Mouse (Mus musculus) megakaryocyte progenitor cell, adult 5-6 weeks (primary cell): ENCODE data around the gene Wdr45. TPM values are rescaled to one million over a fixed set of nuclear protein-coding genes. Genes with fewer than 3 reads are reported as not detected.
A peak's percentile ranks its signal among the peaks of the same experiment; 100 is the strongest.

Experiments used
- ATAC-seq: replicated peaks from 2 replicates; pipeline ENCODE4 v1.8.0; 2016; ENCODE audit warnings: mild to moderate bottlenecking, moderate TSS enrichment, inconsistent platforms; ENCODE audit not compliant: poor library complexity
- total RNA-seq, 2 experiments: library from RNA; stranded (forward) in 1 of 2; stranded (reverse) in 1 of 2; fragments of 157-497, 149-512 nt in 1 of 2; fragments of 200-1000 nt in 1 of 2; gene quantifications; 2 replicates each; pipeline versions ENCODE4 v1.2.3 to v1.2.4; 2015 to 2017

Gene Wdr45
- total RNA-seq, 2 experiments from 2014 or later, result 21.7 to 39.9 TPM

- no peak for ATAC-seq
Observed at GRCm38 (mm10) chrX:7762921-7763197, 48.7 kb downstream of the Wdr45 start.

- peak; percentile 52 for ATAC-seq
Observed at GRCm38 (mm10) chrX:7763631-7764393, 49.7 kb downstream of the Wdr45 start.

- no peak for ATAC-seq
Observed at GRCm38 (mm10) chrX:7764657-7765280, 50.6 kb downstream of the Wdr45 start.

GRCm38 (mm10) chrX:7765281-7765670 lies 51.1 kb downstream of the Wdr45 start:
- ATAC-seq, result no peak

GRCm38 (mm10) chrX:7765764-7766163 lies 51.6 kb downstream of the Wdr45 start:
- ATAC-seq, result peak; percentile 24

- peak; percentile 67 for ATAC-seq
Observed at GRCm38 (mm10) chrX:7769302-7770017, 55.3 kb downstream of the Wdr45 start.

- no peak for ATAC-seq
Observed at GRCm38 (mm10) chrX:7772766-7773165, 58.6 kb downstream of the Wdr45 start.

- ATAC-seq, result no peak
Observed at GRCm38 (mm10) chrX:7775501-7776205, 61.5 kb downstream of the Wdr45 start.

- peak; percentile 79 for ATAC-seq
Observed at GRCm38 (mm10) chrX:7776329-7777082, 62.4 kb downstream of the Wdr45 start.

Other genes starting within 250 kb of the Wdr45 start
- gene Foxp3, start 140.7 kb upstream of the Wdr45 start, total RNA-seq (2015), result not detected in 2 replicates
- gene Foxp3, start 140.7 kb upstream of the Wdr45 start, total RNA-seq (2017), result 0.08 and 0.10 TPM in 2 replicates
- gene Ppp1r3f, start 140.1 kb upstream of the Wdr45 start, total RNA-seq (2015), result 1.3 TPM in 1 of 2 replicates, not detected in the other
- 0.24 and 0.29 TPM in 2 replicates for gene Ppp1r3f, start 140.1 kb upstream of the Wdr45 start, total RNA-seq (2017)
- 18.8 and 20.5 TPM in 2 replicates for gene Ccdc22, start 108.8 kb upstream of the Wdr45 start, total RNA-seq (2015)
- 38.1 and 47.6 TPM in 2 replicates for gene Ccdc22, start 108.8 kb upstream of the Wdr45 start, total RNA-seq (2017)
- 0.24 and 0.47 TPM in 2 replicates for gene Cacna1f, start 107.2 kb upstream of the Wdr45 start, total RNA-seq (2015)
- 0.10 and 0.29 TPM in 2 replicates for gene Cacna1f, start 107.2 kb upstream of the Wdr45 start, total RNA-seq (2017)
- not detected in 2 replicates for gene Syp, start 75.9 kb upstream of the Wdr45 start, total RNA-seq (2015)
- gene Syp, start 75.9 kb upstream of the Wdr45 start, total RNA-seq (2017), result 0.46 and 0.54 TPM in 2 replicates
- gene Prickle3, start 57.1 kb upstream of the Wdr45 start, total RNA-seq (2015), result 3.9 and 4.8 TPM in 2 replicates
- gene Prickle3, start 57.1 kb upstream of the Wdr45 start, total RNA-seq (2017), result 4.1 and 6.0 TPM in 2 replicates
- gene Plp2, start 42.9 kb upstream of the Wdr45 start, total RNA-seq (2015), result 115 and 133 TPM in 2 replicates
- 26.4 and 37.1 TPM in 2 replicates for gene Plp2, start 42.9 kb upstream of the Wdr45 start, total RNA-seq (2017)
- not detected in 2 replicates for gene Magix, start 33.1 kb upstream of the Wdr45 start, total RNA-seq (2015)
- not detected in 2 replicates for gene Magix, start 33.1 kb upstream of the Wdr45 start, total RNA-seq (2017)
- gene Gpkow, start 17.2 kb upstream of the Wdr45 start, total RNA-seq (2015), result 26.8 and 28.2 TPM in 2 replicates
- 19.2 and 24.4 TPM in 2 replicates for gene Gpkow, start 17.2 kb upstream of the Wdr45 start, total RNA-seq (2017)
- 0.59 TPM in 1 of 2 replicates, not detected in the other for gene Gm45208, start 7.9 kb downstream of the Wdr45 start, total RNA-seq (2015)
- not detected in 2 replicates for gene Gm45208, start 7.9 kb downstream of the Wdr45 start, total RNA-seq (2017)
- 11.1 and 15.3 TPM in 2 replicates for gene Praf2, start 14.1 kb downstream of the Wdr45 start, total RNA-seq (2015)
- 3.4 and 4.9 TPM in 2 replicates for gene Praf2, start 14.1 kb downstream of the Wdr45 start, total RNA-seq (2017)
- 0.88 and 1.2 TPM in 2 replicates for gene Ccdc120, start 36.6 kb downstream of the Wdr45 start, total RNA-seq (2015)
- gene Ccdc120, start 36.6 kb downstream of the Wdr45 start, total RNA-seq (2017), result 0.33 and 1.1 TPM in 2 replicates
- 12.2 and 14.6 TPM in 2 replicates for gene Tfe3, start 48.2 kb downstream of the Wdr45 start, total RNA-seq (2015)
- gene Tfe3, start 48.2 kb downstream of the Wdr45 start, total RNA-seq (2017), result 4.6 and 7.1 TPM in 2 replicates
- gene Gripap1, start 75.4 kb downstream of the Wdr45 start, total RNA-seq (2015), result 34.4 and 34.9 TPM in 2 replicates
- 48.6 and 69.7 TPM in 2 replicates for gene Gripap1, start 75.4 kb downstream of the Wdr45 start, total RNA-seq (2017)
- gene Kcnd1, start 108.0 kb downstream of the Wdr45 start, total RNA-seq (2015), result 0.34 and 0.42 TPM in 2 replicates
- 0.21 and 0.68 TPM in 2 replicates for gene Kcnd1, start 108.0 kb downstream of the Wdr45 start, total RNA-seq (2017)
- gene Otud5, start 127.0 kb downstream of the Wdr45 start, total RNA-seq (2015), result 33.0 and 33.7 TPM in 2 replicates
- gene Otud5, start 127.0 kb downstream of the Wdr45 start, total RNA-seq (2017), result 48.6 and 58.7 TPM in 2 replicates
- gene Pim2, start 163.9 kb downstream of the Wdr45 start, total RNA-seq (2015), result 5.9 TPM in 2 replicates
- gene Pim2, start 163.9 kb downstream of the Wdr45 start, total RNA-seq (2017), result 1.2 and 1.5 TPM in 2 replicates
- gene Slc35a2, start 169.7 kb downstream of the Wdr45 start, total RNA-seq (2015), result 8.9 and 10.4 TPM in 2 replicates
- 12.2 and 25.1 TPM in 2 replicates for gene Slc35a2, start 169.7 kb downstream of the Wdr45 start, total RNA-seq (2017)
- 25.1 and 30.3 TPM in 2 replicates for gene Pqbp1, start 184.9 kb downstream of the Wdr45 start, total RNA-seq (2015)
- 136 and 167 TPM in 2 replicates for gene Pqbp1, start 184.9 kb downstream of the Wdr45 start, total RNA-seq (2017)
- gene Timm17b, start 185.0 kb downstream of the Wdr45 start, total RNA-seq (2015), result 116 and 133 TPM in 2 replicates
- 79.3 and 90.7 TPM in 2 replicates for gene Timm17b, start 185.0 kb downstream of the Wdr45 start, total RNA-seq (2017)
- gene Gm10491, start 193.5 kb downstream of the Wdr45 start, total RNA-seq (2015), result not detected in 2 replicates
- not detected in 2 replicates for gene Gm10491, start 193.5 kb downstream of the Wdr45 start, total RNA-seq (2017)
- gene Gm10490, start 195.2 kb downstream of the Wdr45 start, total RNA-seq (2015), result not detected in 2 replicates
- not detected in 2 replicates for gene Gm10490, start 195.2 kb downstream of the Wdr45 start, total RNA-seq (2017)
- not detected in 2 replicates for gene Pcsk1n, start 205.5 kb downstream of the Wdr45 start, total RNA-seq (2015)
- gene Pcsk1n, start 205.5 kb downstream of the Wdr45 start, total RNA-seq (2017), result not detected in 2 replicates
- not detected in 2 replicates for gene Eras, start 214.3 kb downstream of the Wdr45 start, total RNA-seq (2015)
- not detected in 2 replicates for gene Eras, start 214.3 kb downstream of the Wdr45 start, total RNA-seq (2017)
- gene Hdac6, start 233.6 kb downstream of the Wdr45 start, total RNA-seq (2015), result 9.2 and 10.4 TPM in 2 replicates
- 6.5 and 7.6 TPM in 2 replicates for gene Hdac6, start 233.6 kb downstream of the Wdr45 start, total RNA-seq (2017)